Mouse (Mus musculus) CH12.LX (cell line): ENCODE measurements around the gene 4930523C07Rik. TPM values are rescaled to one million over a fixed set of nuclear protein-coding genes. Genes with fewer than 3 reads are reported as not detected.
A peak's percentile ranks its signal among the peaks of the same experiment; 100 is the strongest.

Source experiments
- DNase-seq: peaks from one replicate; pipeline ENCODE4 v3.0.0-alpha.2; 2013; ENCODE audit errors: extremely low read depth
- H3K27ac ChIP-seq: 2 replicates; pipeline ENCODE4 v1.5.1; 2012; ENCODE audit warnings: low read depth, mild to moderate bottlenecking, control low read depth, moderate library complexity; ENCODE audit not compliant: insufficient read depth
- H3K27me3 ChIP-seq: replicated peaks from 2 replicates; pipeline ENCODE3; 2012; ENCODE audit warnings: inconsistent platforms
- H3K36me3 ChIP-seq, 2 experiments: replicated peaks in 1 of 2; 2 replicates each; pipeline versions ENCODE3 to v1.6.1; 2012; ENCODE audit warnings: inconsistent platforms in 1 of 2, low read length in 1 of 2, mild to moderate bottlenecking in 1 of 2, mixed read lengths in 1 of 2, moderate library complexity in 1 of 2; ENCODE audit not compliant: control insufficient read depth in 1 of 2, insufficient read depth in 1 of 2
- H3K4me1 ChIP-seq, 2 experiments: 2 replicates each; pipeline ENCODE4 v1.6.1; 2012; ENCODE audit warnings: inconsistent platforms in 1 of 2, moderate library complexity in 1 of 2; ENCODE audit not compliant: insufficient read depth in 2 of 2, control insufficient read depth in 1 of 2
- H3K4me2 ChIP-seq: 2 replicates; pipeline ENCODE4 v1.6.1; 2012; ENCODE audit warnings: low read depth, mild to moderate bottlenecking, control low read depth; ENCODE audit not compliant: poor library complexity, insufficient read depth, severe bottlenecking
- H3K4me3 ChIP-seq, 3 experiments: fragments of 150-350 bp in 1 of 3; sonication (generic) in 1 of 3; replicated peaks in 1 of 3; 2 replicates each; pipeline versions ENCODE3 to v1.5.1; 2011 to 2012; ENCODE audit warnings: low read depth in 2 of 3, low read length in 2 of 3, mild to moderate bottlenecking in 2 of 3, moderate library complexity in 2 of 3, control low read depth in 1 of 3, improper control_type of control experiment in 1 of 3, inconsistent platforms in 1 of 3, mixed read lengths in 1 of 3; ENCODE audit not compliant: poor library complexity in 1 of 3
- H3K79me2 ChIP-seq: replicated peaks from 2 replicates; pipeline ENCODE4 v1.6.1; 2012; ENCODE audit warnings: mild to moderate bottlenecking, moderate library complexity; ENCODE audit not compliant: control insufficient read depth, poor library complexity, insufficient read depth, severe bottlenecking; ENCODE audit errors: extremely low read depth
- H3K9ac ChIP-seq: 2 replicates; pipeline ENCODE4 v1.6.1; 2012; ENCODE audit warnings: low read depth, mild to moderate bottlenecking, control low read depth, moderate library complexity; ENCODE audit not compliant: insufficient read depth
- H3K9me3 ChIP-seq: replicated peaks from 2 replicates; pipeline ENCODE3; 2012; ENCODE audit warnings: low read length, inconsistent platforms, mixed read lengths
- BHLHE40 ChIP-seq: IDR thresholded peaks from 2 replicates; pipeline ENCODE4 v1.6.1; 2011; ENCODE audit warnings: mild to moderate bottlenecking, low read depth, low read length, improper control_type of control experiment
- CHD1 ChIP-seq: IDR thresholded peaks from 2 replicates; pipeline ENCODE4 v1.6.1; 2012; ENCODE audit warnings: low read depth, low read length, improper control_type of control experiment, inconsistent platforms
- E2F4 ChIP-seq: IDR thresholded peaks from 2 replicates; pipeline ENCODE4 v1.6.1; 2011; ENCODE audit warnings: low read depth, low read length, improper control_type of control experiment; ENCODE audit not compliant: insufficient replicate concordance
- ELF1 ChIP-seq: IDR thresholded peaks from 2 replicates; pipeline ENCODE4 v1.6.1; 2014; ENCODE audit warnings: low read depth, mild to moderate bottlenecking, inconsistent platforms, low read length, improper control_type of control experiment
- ETS1 ChIP-seq: conservative IDR thresholded peaks from 2 replicates; pipeline ENCODE4 v1.6.1; 2012; ENCODE audit warnings: low read depth, mild to moderate bottlenecking, inconsistent platforms, low read length, improper control_type of control experiment, moderate library complexity
- GABPA ChIP-seq: IDR thresholded peaks from 2 replicates; pipeline ENCODE4 v1.6.1; 2012; ENCODE audit warnings: low read depth, low read length, improper control_type of control experiment, inconsistent platforms; ENCODE audit not compliant: insufficient replicate concordance
- IRF4 ChIP-seq: IDR thresholded peaks from 2 replicates; pipeline ENCODE4 v1.6.1; 2014; ENCODE audit warnings: low read depth, mild to moderate bottlenecking, inconsistent platforms, low read length, improper control_type of control experiment
- JUN ChIP-seq: IDR thresholded peaks from 2 replicates; pipeline ENCODE4 v1.6.1; 2011; ENCODE audit warnings: low read depth, mild to moderate bottlenecking, low read length, improper control_type of control experiment, moderate library complexity; ENCODE audit not compliant: insufficient read depth
- JUND ChIP-seq: conservative IDR thresholded peaks from 2 replicates; pipeline ENCODE4 v1.6.1; 2011; ENCODE audit warnings: low read depth, low read length, improper control_type of control experiment
- KAT2A ChIP-seq: IDR thresholded peaks from 2 replicates; pipeline ENCODE4 v1.6.1; 2012; ENCODE audit warnings: low read length, improper control_type of control experiment, inconsistent platforms; ENCODE audit not compliant: insufficient replicate concordance
- MAFK ChIP-seq: IDR thresholded peaks from 2 replicates; pipeline ENCODE4 v1.6.1; 2011; ENCODE audit warnings: low read length, improper control_type of control experiment; ENCODE audit not compliant: insufficient replicate concordance
- MAX ChIP-seq: IDR thresholded peaks from 2 replicates; pipeline ENCODE4 v1.6.1; 2011; ENCODE audit warnings: low read length, improper control_type of control experiment
- MAZ ChIP-seq: IDR thresholded peaks from 2 replicates; pipeline ENCODE4 v1.6.1; 2012; ENCODE audit warnings: low read depth, mild to moderate bottlenecking, inconsistent platforms, low read length, improper control_type of control experiment, moderate library complexity
- NRF1 ChIP-seq: IDR thresholded peaks from 2 replicates; pipeline ENCODE4 v1.6.1; 2014; ENCODE audit warnings: low read depth, mild to moderate bottlenecking, inconsistent platforms, low read length, improper control_type of control experiment, moderate library complexity
- POLR2AphosphoS2 ChIP-seq: IDR thresholded peaks from 2 replicates; pipeline ENCODE4 v1.6.1; 2011; ENCODE audit warnings: low read depth, low read length, improper control_type of control experiment
- RAD21 ChIP-seq: IDR thresholded peaks from 2 replicates; pipeline ENCODE4 v1.6.1; 2011; ENCODE audit warnings: low read depth, mild to moderate bottlenecking, low read length, improper control_type of control experiment, moderate library complexity
- RCOR1 ChIP-seq: conservative IDR thresholded peaks from 2 replicates; pipeline ENCODE4 v1.6.1; 2012; ENCODE audit warnings: low read depth, mild to moderate bottlenecking, inconsistent platforms, low read length, improper control_type of control experiment
- SIN3A ChIP-seq: IDR thresholded peaks from 2 replicates; pipeline ENCODE4 v1.6.1; 2012; ENCODE audit warnings: low read length, improper control_type of control experiment, inconsistent platforms
- TCF12 ChIP-seq: IDR thresholded peaks from 2 replicates; pipeline ENCODE4 v1.6.1; 2014; ENCODE audit warnings: low read depth, mild to moderate bottlenecking, inconsistent platforms, low read length, improper control_type of control experiment
- USF1 ChIP-seq: IDR thresholded peaks from 2 replicates; pipeline ENCODE4 v1.6.1; 2014; ENCODE audit warnings: low read depth, mild to moderate bottlenecking, inconsistent platforms, low read length, improper control_type of control experiment
- USF2 ChIP-seq: conservative IDR thresholded peaks from 2 replicates; pipeline ENCODE4 v1.6.1; 2011; ENCODE audit warnings: low read depth, low read length, improper control_type of control experiment
- ZKSCAN1 ChIP-seq: IDR thresholded peaks from 2 replicates; pipeline ENCODE4 v1.6.1; 2012; ENCODE audit warnings: low read depth, inconsistent platforms, low read length, improper control_type of control experiment, borderline replicate concordance
- ZNF384 ChIP-seq: IDR thresholded peaks from 2 replicates; pipeline ENCODE4 v1.6.1; 2012; ENCODE audit warnings: low read depth, low read length, improper control_type of control experiment, inconsistent platforms
- dilution Hi-C: fragments of 300-500 bp; cut with MboI; formaldehyde crosslinking; loops from 2 replicates; pipeline ENCODE4 v1.14.3; 2020; ENCODE audit warnings: low sequenced_read_pairs; ENCODE audit not compliant: extremely low pct_unique_long_range_greater_than_20kb, extremely low pct_ligation_motif_present
- in situ Hi-C: fragments of 300-500 bp; cut with MboI; formaldehyde crosslinking; loops from 3 replicates; pipeline ENCODE4 v1.14.3; 2019; ENCODE audit warnings: low sequenced_read_pairs, low pct_ligation_motif_present, low pct_unique_long_range_greater_than_20kb, mixed read lengths
- polyA plus RNA-seq: library from polyadenylated mRNA; unstranded; fragments of >175 nt; gene quantifications from 2 replicates; pipeline ENCODE4 v1.2.1, GENCODE M21; 2012; ENCODE audit warnings: low read depth; ENCODE audit not compliant: insufficient read length
- total RNA-seq, 2 experiments: library from RNA; depleted of rRNA; stranded (reverse); fragments of 300-350 nt in 1 of 2; fragments of >200 nt in 1 of 2; gene quantifications; 2 replicates each; pipeline ENCODE4 v1.2.3; 2012 to 2014

Gene 4930523C07Rik
- total and polyA plus RNA-seq, 3 experiments = 13.1 to 28.2 (median 18.0) TPM

DNA sequence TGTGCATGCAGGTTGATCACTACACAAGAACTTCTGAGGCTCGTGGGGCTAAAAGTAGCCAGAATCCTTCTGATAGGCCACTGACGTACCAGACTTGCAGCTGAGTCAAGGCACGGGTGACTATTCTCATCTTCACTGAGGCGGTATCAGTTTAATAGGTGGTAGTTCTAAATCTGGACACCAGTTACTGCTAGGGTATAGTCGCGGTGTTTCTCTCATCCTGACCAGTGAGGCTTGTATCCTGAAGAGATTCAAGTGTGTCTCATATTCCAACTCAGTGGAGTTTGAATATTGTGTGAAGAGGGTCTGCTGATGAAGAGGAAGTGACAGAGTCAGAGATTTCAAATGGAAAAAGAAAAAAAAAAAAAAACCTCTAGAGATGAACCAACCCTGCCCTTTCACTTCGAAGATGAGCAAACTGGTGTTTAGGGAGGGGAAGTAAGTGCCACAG, 3.3 kb downstream of the 4930523C07Rik start (continued):
- TF ChIP-seq RCOR1 (peak; percentile 98), ZKSCAN1 (no peak; the same call in 1 of the 2 replicates), POLR2AphosphoS2 (no peak), JUN (peak; percentile 94), GABPA (no peak), KAT2A (0 out of 2 replicates have a peak, but pooled peaks have one; percentile 13), USF1 (no peak), ZNF384 (peak; percentile 100), IRF4 (peak; percentile 98), BHLHE40 (peak; percentile 90), MAZ (peak; percentile 87), JUND (peak; percentile 94), MAX (peak; percentile 54), ELF1 (peak; percentile 61), RAD21 (no peak), TCF12 (peak; percentile 95)

- Histone ChIP-seq H3K9ac (no peak overlapping the region), H3K27me3 (no peaks in the 10 kb centered on the region), H3K27ac (no peak overlapping the region), H3K4me2 (no peak overlapping the region), H3K79me2 (peaks cover 24% of the 10 kb centered on the region), H3K9me3 (peaks cover 3% of the 10 kb centered on the region), H3K4me3 (no peak overlapping the region), H3K36me3 (peaks cover 0 to 14% of the 10 kb centered on the region in 2 experiments), H3K4me1 (peaks cover 21 to 69% of the 10 kb centered on the region in 2 experiments)
- DNase-seq = no peak
- TF ChIP-seq NRF1 (no peak), SIN3A (no peak), ETS1 (no peak), USF2 (no peak), IRF4 (no peak), ELF1 (no peak), CHD1 (no peak), KAT2A (no peak), MAFK (no peak), E2F4 (no peak)
- dilution Hi-C loops = no loop called here
- in situ Hi-C loops = no loop called here
These were observed 5.1 kb downstream of the 4930523C07Rik start for GRCm38 (mm10) chr1:160049131-160049880.
